Mouse (Mus musculus) right cerebral cortex, postnatal 4 days (tissue): Measurements from ENCODE around the gene Mia3.
"Not testable (repeated sequence)": the region's sequence is repeated elsewhere in the genome, so short reads cannot be mapped to it uniquely, and the experiment has no call there.

Experiments
- DNase-seq: peaks from one replicate; pipeline ENCODE4 v3.0.0-alpha.2; 2022

Mia3 gene

GRCm38 (mm10) chr1:183369427-183370014, at the start of gene Mia3:
Mia3 (minus strand) TSS chr1:183369553.
- DNase-seq: peak; percentile 98

DNA sequence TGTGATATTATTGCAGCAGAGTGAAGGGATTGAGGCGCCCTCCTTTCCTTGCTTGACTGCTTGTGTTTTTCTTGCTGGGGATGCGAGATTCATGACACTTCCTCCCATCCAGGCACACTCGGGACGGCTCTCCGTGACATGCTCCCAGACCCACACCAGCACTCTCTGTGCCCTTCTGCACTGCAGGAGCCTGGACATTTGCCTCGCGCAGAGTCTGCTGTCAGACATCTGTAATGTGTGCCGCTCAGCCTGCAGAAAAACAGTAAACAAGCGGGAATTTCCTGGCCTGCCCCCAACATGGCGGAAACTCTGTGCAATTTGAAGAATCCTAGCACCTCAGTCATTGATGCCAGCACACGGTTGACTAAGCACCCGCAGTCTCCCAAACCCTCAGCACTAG, 48.5 kb upstream of the Mia3 start, which contains the start of gene Hhipl2:
Gene Hhipl2 (plus strand): TSS at position 343 of the 400 bp plus-strand sequence.
- no peak for DNase-seq

GRCm38 (mm10) chr1:183414081-183414727, 44.9 kb upstream of the Mia3 start:
- DNase-seq: no peak

DNA sequence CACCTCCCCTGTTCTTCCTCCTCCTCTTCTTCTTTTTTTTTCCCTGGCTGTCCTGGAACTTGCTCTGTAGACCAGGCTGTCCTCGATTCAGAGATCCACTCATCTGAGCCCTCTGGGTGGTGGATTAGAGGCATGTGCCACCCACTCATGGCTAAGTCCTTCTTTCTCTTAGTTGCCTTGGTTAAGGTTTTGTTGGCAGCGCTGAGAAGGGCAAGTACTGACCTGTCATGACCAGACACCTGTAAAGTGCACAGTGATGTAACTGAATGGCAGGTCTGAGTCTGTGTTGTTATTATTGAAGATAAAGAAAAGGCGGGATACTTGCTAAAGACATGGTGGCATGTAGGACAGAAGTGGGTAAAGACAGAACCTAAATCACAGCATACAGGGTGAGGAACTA, 34.0 kb upstream of the Mia3 start:
- DNase-seq: no peak

- peak; percentile 92 for DNase-seq
Measured at GRCm38 (mm10) chr1:183388426-183389406, 19.4 kb upstream of the Mia3 start, which contains the start of gene Taf1a. Taf1a (plus strand) TSS chr1:183388981.

DNA sequence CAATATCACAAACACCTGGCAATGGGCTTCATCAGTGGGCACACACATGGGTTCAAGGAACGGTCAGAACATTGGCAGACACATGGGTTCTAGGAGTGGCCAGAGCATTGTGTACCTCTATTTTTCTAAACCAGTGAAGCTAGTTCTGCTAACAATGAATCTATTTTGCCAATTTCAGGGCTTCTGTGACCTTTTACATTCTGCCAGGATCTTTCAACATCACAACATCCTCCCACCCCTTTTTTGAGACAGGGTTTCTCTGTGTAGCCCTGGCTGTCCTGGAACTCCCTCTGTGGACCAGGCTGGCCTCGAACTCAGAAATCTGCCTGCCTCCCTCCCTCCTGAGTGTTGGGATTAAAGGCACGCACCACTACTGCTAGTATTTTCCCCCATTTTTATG, 18.1 kb upstream of the Mia3 start:
- DNase-seq: not testable (repeated sequence)

- no peak for DNase-seq
Measured at GRCm38 (mm10) chr1:183382621-183383020, 13.3 kb upstream of the Mia3 start.

GRCm38 (mm10) chr1:183381816-183382215, 12.5 kb upstream of the Mia3 start:
- no peak for DNase-seq

DNA sequence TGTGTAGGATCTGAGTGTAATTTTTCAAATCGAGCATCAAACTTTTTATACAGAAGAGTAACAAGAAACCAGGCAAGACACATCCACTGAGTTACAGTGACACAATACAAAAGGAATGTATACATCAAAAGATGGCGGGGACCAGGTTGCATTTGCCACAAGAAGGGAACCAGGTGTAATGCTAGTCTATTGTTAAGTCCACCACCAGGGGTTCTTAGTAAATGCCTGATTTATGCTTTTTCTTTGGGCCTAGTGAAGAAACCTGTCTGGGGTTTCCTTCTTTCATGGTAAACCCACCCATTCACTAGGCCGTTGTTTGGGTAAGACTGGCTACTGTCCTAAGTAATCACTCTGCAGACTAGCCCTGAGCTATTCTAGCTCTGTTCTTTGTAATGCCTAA, 10.0 kb upstream of the Mia3 start:
- not testable (repeated sequence) for DNase-seq

DNA sequence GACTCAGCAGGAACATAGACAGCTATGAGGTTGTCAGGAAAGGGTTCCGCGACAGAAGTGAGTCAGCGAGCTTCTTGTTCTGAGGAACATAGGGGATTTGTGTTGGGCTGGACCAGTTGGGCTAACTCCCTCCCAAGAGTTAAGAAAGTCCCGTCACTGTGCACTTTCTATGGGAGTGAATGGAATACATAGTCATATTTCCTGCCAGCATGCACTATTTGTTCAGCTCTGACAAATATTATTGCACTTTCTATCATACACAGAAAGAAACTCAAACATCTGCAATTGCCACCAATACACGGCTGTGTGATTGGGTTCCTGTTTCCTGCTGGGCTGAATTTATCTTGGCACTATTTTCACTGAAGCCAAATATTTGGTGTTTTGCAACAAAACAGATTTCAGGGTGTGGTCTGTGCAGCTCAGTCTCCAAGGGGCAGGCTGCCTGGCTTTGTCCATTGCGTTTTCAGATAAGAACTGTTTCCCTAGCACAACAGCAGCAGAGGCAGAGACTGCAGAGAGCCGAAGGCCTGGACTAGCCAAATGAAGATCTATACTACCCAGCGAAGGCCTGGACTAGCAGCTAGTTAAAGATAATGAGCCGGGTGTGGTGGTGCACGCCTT, 9.1 kb upstream of the Mia3 start:
- DNase-seq: no peak

DNA sequence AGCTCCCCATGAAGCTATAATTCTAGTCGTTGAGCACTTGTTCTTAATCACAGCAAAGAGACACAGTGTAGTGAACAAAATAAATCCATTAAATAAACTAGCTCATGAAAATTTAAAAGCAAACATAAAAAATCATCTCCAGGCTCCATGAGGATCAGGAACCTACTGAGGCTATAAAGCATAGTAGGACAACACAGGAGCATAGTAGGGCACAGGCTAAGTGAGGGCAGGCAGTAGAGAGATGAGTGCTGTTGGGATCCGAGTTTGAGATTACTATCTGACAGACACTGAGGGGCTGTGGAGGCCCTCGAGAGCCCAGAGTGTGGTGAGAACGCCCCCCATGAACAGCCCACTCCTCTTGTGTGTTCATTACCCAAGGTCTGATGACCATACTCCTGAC, 7.7 kb upstream of the Mia3 start:
- DNase-seq: no peak

GRCm38 (mm10) chr1:183374728-183375127, 5.4 kb upstream of the Mia3 start:
- no peak for DNase-seq

- DNase-seq: no peak
Measured at GRCm38 (mm10) chr1:183368601-183369400, 552 bp downstream of the Mia3 start.

DNA sequence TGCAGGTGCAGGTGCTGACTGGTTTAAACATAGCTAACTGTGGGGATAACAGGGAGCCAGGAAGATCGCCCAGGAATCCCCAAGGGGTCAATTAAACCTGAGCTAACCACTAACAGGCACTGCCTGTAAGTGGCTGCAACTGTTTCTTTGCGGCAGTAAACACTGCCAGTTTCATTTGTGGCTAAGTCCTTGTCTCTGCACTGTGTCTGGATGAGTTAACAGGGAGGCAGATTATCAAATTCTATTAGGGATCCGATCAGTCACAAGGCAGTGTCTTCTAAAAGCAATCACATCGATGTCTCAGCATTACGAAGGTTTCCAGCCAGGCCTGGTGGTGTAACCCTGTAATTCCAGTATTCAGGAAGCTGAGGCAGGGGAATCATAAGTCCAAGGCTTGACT, 3.0 kb downstream of the Mia3 start:
- DNase-seq: no peak

DNA sequence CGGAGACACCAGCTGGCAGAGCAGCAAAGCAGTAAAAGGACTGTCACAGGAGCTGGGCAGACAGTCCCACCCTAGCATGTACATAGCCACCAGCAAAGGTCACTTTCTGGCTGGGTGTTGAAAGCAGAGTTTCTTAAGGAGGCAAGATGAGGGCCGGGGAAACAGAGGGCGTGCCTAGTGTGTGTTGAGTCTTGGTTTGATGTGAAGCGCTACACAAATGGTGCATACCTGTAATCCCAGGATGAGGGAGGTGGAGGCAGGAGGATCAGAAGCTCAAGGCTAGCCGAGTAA, 5.8 kb downstream of the Mia3 start:
- no peak for DNase-seq

DNA sequence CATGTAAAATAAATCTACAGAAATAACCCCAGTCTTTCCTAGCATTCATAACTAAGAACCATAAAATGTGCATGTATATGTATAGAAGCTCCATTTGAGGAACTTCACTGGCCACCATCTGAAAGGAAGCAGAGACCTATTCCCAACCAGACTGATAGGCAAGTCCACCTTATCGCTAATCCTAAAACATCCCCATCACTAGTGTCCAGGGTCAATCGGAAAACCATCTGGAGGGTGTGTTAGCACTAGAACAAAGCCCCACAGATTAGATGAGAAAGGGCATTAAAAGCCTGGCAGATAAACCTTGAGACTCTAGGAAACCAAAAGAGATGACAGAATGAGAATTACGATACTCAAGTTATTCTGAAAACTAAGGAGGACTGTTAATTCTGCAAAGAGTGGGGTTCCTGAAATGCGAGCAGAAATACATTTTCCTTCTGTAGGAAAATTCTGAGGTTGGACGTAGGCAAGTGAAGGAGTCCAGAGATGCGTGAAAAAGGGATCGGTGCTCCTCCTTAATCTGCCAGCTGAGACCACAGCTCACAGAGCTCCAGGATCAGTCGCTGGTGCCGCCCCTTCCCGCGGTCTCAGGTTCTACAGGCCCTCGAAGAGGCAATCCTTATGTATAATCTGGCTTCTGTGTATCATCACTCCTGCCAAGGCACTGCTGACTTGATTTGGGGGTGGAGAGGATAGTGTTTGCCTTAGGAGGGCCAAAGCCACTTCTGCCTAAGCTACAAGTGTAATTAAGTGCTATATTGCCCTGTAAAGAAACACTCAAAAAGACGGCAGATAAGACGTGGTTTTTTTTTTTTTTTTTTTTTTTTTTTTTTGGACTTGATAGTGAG, 6.4 kb downstream of the Mia3 start:
- no peak for DNase-seq

GRCm38 (mm10) chr1:183362301-183362700, 7.1 kb downstream of the Mia3 start:
- DNase-seq: no peak

DNA sequence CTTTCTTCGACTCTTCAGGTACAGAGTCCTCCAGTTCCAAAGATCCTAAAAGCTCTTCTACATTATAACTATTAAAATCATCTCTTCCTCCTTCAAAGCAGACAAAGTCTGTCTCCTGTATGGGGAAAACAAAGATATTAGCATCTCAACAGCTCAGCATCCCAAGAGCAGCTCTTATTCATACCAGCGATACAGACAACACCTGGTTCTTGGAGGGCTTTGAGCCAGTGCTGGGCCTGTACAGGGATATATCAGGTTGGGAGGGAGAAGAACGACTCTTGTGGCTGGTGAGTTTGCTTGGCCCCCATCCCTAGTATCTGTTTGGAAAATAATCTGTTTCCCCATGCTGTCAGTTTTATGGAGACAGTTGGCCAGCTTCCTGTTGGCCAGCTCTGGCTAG, 10.5 kb downstream of the Mia3 start:
- DNase-seq: no peak

- DNase-seq: peak; percentile 15
Measured at GRCm38 (mm10) chr1:183349840-183350239, 19.5 kb downstream of the Mia3 start.

- DNase-seq: no peak
Measured at GRCm38 (mm10) chr1:183345817-183346195, 23.5 kb downstream of the Mia3 start.
